Mouse (Mus musculus) adrenal gland, adult 10 weeks (tissue): ENCODE data around the gene Cerkl. TPM values are rescaled to one million over a fixed set of nuclear protein-coding genes. Genes with fewer than 3 reads are reported as not detected.

Experiments used
- polyA plus RNA-seq: library from polyadenylated mRNA; stranded (reverse); fragments of 350-450 nt; fragmentation: Illumina TruSeq; extraction: RNeasy Lipid Tissue Mini Kit (QIAGEN cat#74804); gene quantifications from one replicate; pipeline ENCODE4 v1.2.3, GENCODE M21; 2014; ENCODE audit warnings: low read depth, low replicate concordance

Gene Cerkl
- polyA plus RNA-seq, result 3.5 TPM

DNA sequence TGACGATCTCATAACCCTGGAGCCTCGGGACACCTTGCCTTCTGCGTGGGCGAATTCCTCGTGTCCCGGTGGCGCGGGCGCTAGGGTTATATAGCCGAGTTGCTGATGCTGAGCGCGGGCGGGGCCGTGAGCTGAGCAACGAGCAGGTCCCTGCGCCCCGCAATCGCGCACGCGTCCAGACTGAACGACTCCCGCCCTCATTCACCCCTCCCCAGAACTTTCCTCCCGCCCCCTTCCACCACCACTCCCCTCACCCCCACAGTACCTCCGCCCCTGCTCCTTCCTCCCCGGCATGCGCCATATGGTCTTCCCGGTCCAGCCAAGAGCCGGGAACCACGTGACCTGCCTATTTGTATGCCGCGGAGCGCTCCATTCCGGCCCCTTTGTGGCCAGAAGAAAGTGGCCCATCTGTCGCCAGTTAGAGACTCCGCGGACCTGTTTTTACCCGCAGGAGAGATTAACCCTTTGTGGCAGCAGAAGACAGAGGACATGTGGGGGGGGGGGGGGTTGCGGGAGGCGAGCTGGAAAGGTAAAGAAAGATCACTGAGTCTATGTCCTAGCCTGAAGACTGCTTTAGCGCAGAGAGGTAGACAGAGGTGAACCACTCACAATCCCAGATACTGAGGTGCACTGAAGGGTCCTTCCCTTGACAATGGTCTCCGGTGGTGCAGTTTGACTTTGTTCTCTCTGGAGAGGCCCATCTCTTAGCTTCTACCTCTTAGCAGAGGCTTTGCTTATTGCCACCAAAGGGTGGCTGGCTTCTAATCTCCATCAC lies at the start of gene Cerkl, which contains the start of gene Neurod1:
Gene Cerkl, minus strand, starts transcription at position 211 of the 775 bp plus-strand sequence.
Gene Neurod1, minus strand, starts transcription at position 177 of the 775 bp plus-strand sequence.

Other genes starting within 250 kb of the Cerkl start
- 5.7 TPM for gene Itga4, start 201.4 kb downstream of the Cerkl start, polyA plus RNA-seq
- gene Neurod1, start within 50 bp of the Cerkl start, polyA plus RNA-seq, result not detected
- 44.3 TPM for gene Itprid2, start 178.6 kb upstream of the Cerkl start, polyA plus RNA-seq